In the genomic region with DNA sequence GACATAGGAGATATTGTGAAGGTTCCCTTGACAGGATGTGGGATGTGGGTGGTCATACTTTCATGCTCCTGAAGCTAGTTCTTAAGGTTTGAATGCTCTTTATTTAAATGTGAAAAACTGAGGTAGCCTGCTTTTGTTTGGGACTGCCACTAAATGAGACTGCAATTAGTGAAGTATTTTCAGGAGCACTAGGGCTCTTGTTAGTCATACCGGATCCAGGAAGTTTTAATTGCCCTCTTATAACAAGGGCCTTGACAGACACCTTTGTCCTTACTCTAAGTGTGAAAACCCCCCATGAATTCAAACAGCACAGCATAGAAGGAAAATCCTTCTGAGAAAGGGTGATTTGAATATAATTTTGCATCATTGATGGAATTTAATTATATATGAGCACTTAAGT, we compare ENCODE assay signal across 26 mouse cellular contexts.
DNase-seq lines count a peak whose midpoint lies in the region; ATAC-seq lines count a peak whose summit lies in the region.
"Had no signal": no experiment of that assay in that cellular context is flagged by ENCODE, and none has a peak within 500 bp of the region (broad histone marks: within the 10 kb centered on the region; RNA-seq: fewer than 3 reads in every experiment).

No protein-coding gene starts in this region.

- ATAC-seq in frontal cortex, adult (ENCODE audit: low TSS enrichment): 0 out of 2 replicates have a peak, but pooled peaks have one; percentile 27
- ATAC-seq in forebrain, embryonic 13.5 days: peak; percentile 84
- ATAC-seq in forebrain, embryonic 16.5 days: peak; percentile 78
- no peak for ATAC-seq in hindbrain, embryonic 12.5 days (ENCODE audit: low FRiP score)
- no peak for ATAC-seq in megakaryocyte, adult 5-6 weeks (ENCODE audit: poor library complexity, severe bottlenecking)
- ATAC-seq: intestine, postnatal 0 days; Patski had no signal

- H3K27me3 ChIP-seq in forebrain, embryonic 13.5 days: no peaks in the 10 kb centered on the region
- no peaks in the 10 kb centered on the region for H3K27me3 ChIP-seq in forebrain, embryonic 16.5 days (replicated peaks; ENCODE audit: control insufficient read depth, insufficient read depth, low read length)
- no peaks in the 10 kb centered on the region for H3K27me3 ChIP-seq in hindbrain, embryonic 12.5 days
- H3K27me3 ChIP-seq: CH12.LX; embryonic facial prominence, embryonic 12.5 days; embryonic facial prominence, embryonic 15.5 days; heart, embryonic 13.5 days; hindbrain, embryonic 15.5 days had no signal

- no peaks in the 10 kb centered on the region for H3K4me1 ChIP-seq in forebrain, embryonic 13.5 days
- no peaks in the 10 kb centered on the region for H3K4me1 ChIP-seq in forebrain, embryonic 16.5 days (replicated peaks; ENCODE audit: control insufficient read depth, insufficient read depth, low read length)
- no peaks in the 10 kb centered on the region for H3K4me1 ChIP-seq in hindbrain, embryonic 12.5 days
- H3K4me1 ChIP-seq: embryonic facial prominence, embryonic 12.5 days; embryonic facial prominence, embryonic 15.5 days; heart, embryonic 10.5 days; heart, embryonic 13.5 days; hindbrain, embryonic 15.5 days had no signal

- no peaks in the 10 kb centered on the region for H3K36me3 ChIP-seq in forebrain, embryonic 13.5 days (ENCODE audit: poor library complexity, severe bottlenecking)
- no peaks in the 10 kb centered on the region for H3K36me3 ChIP-seq in forebrain, embryonic 16.5 days (ENCODE audit: control insufficient read depth, insufficient read depth)
- no peaks in the 10 kb centered on the region for H3K36me3 ChIP-seq in hindbrain, embryonic 12.5 days
- H3K36me3 ChIP-seq: embryonic facial prominence, embryonic 12.5 days; embryonic facial prominence, embryonic 15.5 days; G1E; heart, embryonic 10.5 days; heart, embryonic 13.5 days; hindbrain, embryonic 15.5 days had no signal

- no peak for DNase-seq in frontal cortex, postnatal 25 days (ENCODE audit: low spot score in 2 of 2)
- no peak for DNase-seq in thymus, postnatal 36 days
- DNase-seq: adrenal gland, postnatal 10 days; B cell, adult 2 months; cerebellum, adult 18-20 months; cerebellum, adult 9-10 months; cerebellum, postnatal 14 days; gastrocnemius, postnatal 36 days; heart, adult 2 months; heart, postnatal 14 days; heart, postnatal 4 days; kidney, adult 2 months had no signal

- H3K9ac ChIP-seq in forebrain, embryonic 13.5 days: no peak overlapping the region
- H3K9ac ChIP-seq in forebrain, embryonic 16.5 days (replicated peaks; ENCODE audit: low read depth, low read length): no peak overlapping the region
- H3K9ac ChIP-seq in hindbrain, embryonic 12.5 days: no peak overlapping the region
- H3K9ac ChIP-seq: embryonic facial prominence, embryonic 12.5 days; embryonic facial prominence, embryonic 15.5 days; heart, embryonic 13.5 days; hindbrain, embryonic 15.5 days had no signal

- 18% methylated on average over 1 of the region's 1 CpGs for WGBS in forebrain, embryonic 13.5 days
- 22% methylated on average over 1 of the region's 1 CpGs for WGBS in forebrain, embryonic 16.5 days
- WGBS in hindbrain, embryonic 12.5 days: 68% methylated on average over 1 of the region's 1 CpGs

- H3K4me3 ChIP-seq in forebrain, embryonic 13.5 days: no peak overlapping the region
- no peak overlapping the region for H3K4me3 ChIP-seq in forebrain, embryonic 16.5 days (replicated peaks; ENCODE audit: low read length)
- H3K4me3 ChIP-seq in hindbrain, embryonic 12.5 days: no peak overlapping the region
- H3K4me3 ChIP-seq: embryonic facial prominence, embryonic 12.5 days; embryonic facial prominence, embryonic 15.5 days; heart, adult 2 months; heart, embryonic 10.5 days; heart, embryonic 13.5 days; hindbrain, embryonic 15.5 days had no signal

- no peaks in the 10 kb centered on the region for H3K9me3 ChIP-seq in forebrain, embryonic 13.5 days (replicated peaks)
- no peaks in the 10 kb centered on the region for H3K9me3 ChIP-seq in forebrain, embryonic 16.5 days (ENCODE audit: control insufficient read depth, low read length)
- H3K9me3 ChIP-seq in hindbrain, embryonic 12.5 days (replicated peaks): no peaks in the 10 kb centered on the region
- H3K9me3 ChIP-seq: embryonic facial prominence, embryonic 12.5 days; embryonic facial prominence, embryonic 15.5 days; G1E; heart, embryonic 10.5 days; hindbrain, embryonic 15.5 days had no signal

- H3K27ac ChIP-seq in forebrain, embryonic 13.5 days: no peak overlapping the region
- H3K27ac ChIP-seq in forebrain, embryonic 16.5 days (ENCODE audit: low read length): no peak overlapping the region
- no peak overlapping the region for H3K27ac ChIP-seq in hindbrain, embryonic 12.5 days
- H3K27ac ChIP-seq: embryonic facial prominence, embryonic 12.5 days; embryonic facial prominence, embryonic 15.5 days; heart, adult 2 months; heart, embryonic 10.5 days; heart, embryonic 13.5 days; hindbrain, embryonic 15.5 days had no signal

- H3K4me2 ChIP-seq in forebrain, embryonic 13.5 days: no peak overlapping the region
- H3K4me2 ChIP-seq in forebrain, embryonic 16.5 days (ENCODE audit: low read length): no peak overlapping the region
- no peak overlapping the region for H3K4me2 ChIP-seq in hindbrain, embryonic 12.5 days (replicated peaks)
- H3K4me2 ChIP-seq: embryonic facial prominence, embryonic 12.5 days; embryonic facial prominence, embryonic 15.5 days; heart, embryonic 13.5 days; hindbrain, embryonic 15.5 days had no signal

Comparison
In these comparisons a context has a peak if more than half of its experiments do, and no peak if none do; other contexts are left out.
1. ATAC-seq: peak in frontal cortex, adult (single experiment), forebrain, embryonic 13.5 days (single experiment) and forebrain, embryonic 16.5 days (single experiment); none in hindbrain, embryonic 12.5 days (single experiment) and megakaryocyte, adult 5-6 weeks (single experiment).